Mouse (Mus musculus) left cerebral cortex, adult 9 months (tissue): Measurements from ENCODE around the gene Gm813.
A peak's percentile ranks its signal among the peaks of the same experiment; 100 is the strongest.
"Not testable (repeated sequence)": the region's sequence is repeated elsewhere in the genome, so short reads cannot be mapped to it uniquely, and the experiment has no call there.

ENCODE experiments used
- DNase-seq, 2 experiments: peaks; one replicate each; pipeline ENCODE4 v3.0.0; 2022; ENCODE audit warnings: low spot score in 2 of 2

The Gm813 gene

DNA sequence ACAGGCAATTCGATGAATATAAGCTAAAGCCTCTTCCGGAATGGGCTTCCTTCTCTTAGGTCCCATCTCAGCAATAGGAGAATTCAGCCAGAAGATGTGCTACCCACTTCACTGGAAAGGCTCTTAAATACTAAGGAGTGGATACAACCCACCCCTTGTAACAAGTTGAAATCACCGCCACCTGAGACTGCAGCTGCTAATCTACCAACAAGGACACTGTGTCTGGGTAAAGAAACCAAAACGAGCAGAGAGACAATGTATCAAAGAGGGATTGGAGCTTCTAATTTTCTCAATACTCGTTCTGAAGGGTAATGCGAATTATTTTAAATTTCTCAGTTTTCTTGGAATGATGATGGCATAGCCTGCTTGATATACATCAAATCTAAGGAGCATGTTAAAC is at the start of gene Gm813:
TSS of gene Gm813 (minus strand) at position 101 of the 400 bp plus-strand sequence.
- no peak for DNase-seq

DNA sequence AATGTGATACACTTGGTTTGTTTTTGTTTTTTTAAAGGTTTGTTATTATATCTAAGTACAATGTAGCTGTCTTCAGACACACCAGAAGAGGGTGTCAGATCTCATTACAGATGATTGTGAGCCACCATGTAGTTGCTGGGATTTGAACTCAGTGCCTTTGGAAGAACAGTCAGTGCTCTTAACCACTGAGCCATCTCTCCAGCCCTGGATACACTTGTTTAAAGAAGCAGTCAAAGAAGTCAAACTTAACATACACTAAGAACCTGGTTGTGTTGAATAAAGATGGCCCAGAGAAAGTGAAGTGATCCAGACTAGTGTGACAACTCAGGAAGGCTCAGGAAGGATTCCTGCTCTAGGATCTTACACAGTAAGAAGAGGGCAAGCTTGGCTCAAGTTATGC is 48.4 kb upstream of the Gm813 start:
- not testable (repeated sequence) for DNase-seq

DNA sequence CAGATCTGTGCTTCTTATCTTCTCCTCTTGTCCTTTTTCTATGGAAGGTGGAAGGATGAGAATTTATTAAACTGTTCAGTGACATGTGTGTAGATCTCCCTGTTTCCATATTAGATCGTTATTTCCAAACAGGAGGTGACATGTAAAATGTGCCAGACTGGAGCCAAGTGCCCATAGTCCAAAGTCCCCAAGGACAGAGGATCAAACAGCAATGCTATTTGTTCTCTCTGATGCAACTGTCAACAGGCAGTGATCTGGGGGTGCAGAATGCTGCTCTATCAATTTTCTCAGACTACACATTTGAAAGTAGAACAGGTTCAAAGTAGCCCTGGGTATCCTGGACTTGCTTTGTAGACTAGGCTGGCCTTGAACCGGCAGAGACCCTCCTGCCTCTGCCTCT is 47.0 kb upstream of the Gm813 start:
- no peak for DNase-seq

DNA sequence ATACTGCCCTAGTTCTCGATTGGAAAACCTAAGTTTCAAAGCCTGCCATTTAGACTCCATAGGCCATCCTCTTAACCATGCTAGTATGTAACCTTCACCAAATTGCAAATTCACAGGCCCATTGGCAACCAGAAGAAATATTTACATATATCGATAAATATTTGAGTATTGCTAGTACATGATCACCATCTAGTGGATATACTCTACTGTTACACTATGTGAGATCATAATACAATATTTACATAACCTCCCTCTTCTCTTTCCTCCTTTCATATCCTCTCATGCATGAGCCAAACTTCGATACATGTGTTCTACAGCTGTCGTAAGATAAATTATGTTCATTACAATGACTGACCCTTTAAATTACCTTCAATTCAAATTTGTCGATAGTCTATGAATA is 46.2 kb upstream of the Gm813 start:
- DNase-seq = no peak

DNA sequence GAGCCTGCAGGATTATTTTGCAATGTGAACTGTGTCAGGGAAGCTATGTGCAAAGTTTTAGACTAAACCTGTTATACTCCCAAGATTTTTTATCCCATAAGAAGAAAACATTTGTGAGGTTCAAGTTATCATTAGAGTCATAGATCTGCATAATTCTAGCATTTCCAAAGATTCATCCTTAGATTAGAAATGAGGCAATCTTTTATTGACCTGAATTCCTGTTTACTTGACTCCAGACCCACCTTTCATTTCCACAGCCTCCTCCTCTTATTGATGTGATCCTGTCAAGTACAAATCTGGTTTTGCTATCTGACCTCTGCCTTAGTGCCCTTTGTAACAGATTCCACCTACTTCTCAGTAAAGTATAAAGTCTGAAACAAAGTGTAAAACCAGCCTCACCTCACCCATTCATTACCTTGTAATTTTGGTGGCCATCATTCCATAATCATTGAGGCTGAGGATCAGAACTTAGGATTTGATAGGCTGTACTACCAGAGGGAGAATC is 45.6 kb upstream of the Gm813 start:
- DNase-seq = no peak

DNA sequence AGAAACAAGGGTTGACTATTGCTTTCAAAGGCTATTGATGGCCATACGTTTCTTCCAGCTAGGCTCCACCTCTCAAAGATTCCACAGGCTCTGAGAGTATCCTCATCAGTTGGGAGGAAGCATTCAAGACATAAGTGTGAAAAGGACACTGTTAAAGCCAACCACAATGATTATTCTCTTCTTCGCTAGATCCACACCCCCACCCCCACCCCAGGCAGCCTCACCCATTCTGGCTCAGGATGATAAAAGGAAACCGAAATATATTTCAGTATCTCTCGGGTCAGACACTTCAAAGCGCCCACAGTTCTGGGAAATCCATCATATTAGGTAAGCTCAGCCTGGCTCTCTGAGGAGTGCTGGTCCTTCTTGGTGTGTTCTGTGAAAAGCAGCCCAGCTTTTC is 45.0 kb upstream of the Gm813 start:
- no peak for DNase-seq

DNA sequence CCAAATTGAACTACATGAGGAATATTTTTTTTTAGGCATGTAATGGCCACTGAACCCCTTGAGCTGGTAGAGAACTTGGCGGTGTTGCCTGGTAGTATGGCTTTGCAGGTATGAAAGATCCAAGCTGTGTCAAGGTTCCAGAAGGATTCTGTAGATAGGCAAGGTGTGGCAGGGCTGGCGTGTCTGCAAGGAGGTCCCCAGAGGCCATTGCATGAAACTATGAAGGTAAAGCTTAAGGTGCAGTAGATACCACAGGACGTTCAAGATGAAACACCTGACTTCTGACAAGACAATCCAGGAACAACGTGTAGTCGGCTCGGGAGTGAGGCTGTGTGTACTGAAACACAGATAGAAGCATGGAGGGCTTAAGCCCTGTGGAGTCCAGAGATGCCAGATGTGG is 41.9 kb upstream of the Gm813 start:
- DNase-seq = no peak

DNA sequence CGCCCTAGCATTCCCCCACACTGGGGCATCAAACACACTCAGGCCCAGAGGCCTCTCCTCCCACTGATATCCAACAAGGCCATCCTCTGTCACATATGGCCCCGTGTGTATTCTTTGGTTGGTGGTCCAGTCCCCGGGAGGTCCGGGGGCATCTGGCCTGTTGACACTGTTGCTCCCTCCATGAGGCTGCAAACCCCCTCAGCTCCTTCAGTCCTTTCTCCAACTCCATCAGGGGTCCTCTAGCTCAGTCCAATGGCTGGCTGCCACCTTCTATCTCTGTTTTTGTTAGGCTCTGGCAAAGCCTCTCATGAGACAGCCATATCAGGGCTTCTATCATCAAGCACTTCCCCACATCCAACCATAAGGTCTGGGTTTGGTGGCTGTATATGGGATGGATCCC is 39.7 kb upstream of the Gm813 start:
- no peak for DNase-seq

DNA sequence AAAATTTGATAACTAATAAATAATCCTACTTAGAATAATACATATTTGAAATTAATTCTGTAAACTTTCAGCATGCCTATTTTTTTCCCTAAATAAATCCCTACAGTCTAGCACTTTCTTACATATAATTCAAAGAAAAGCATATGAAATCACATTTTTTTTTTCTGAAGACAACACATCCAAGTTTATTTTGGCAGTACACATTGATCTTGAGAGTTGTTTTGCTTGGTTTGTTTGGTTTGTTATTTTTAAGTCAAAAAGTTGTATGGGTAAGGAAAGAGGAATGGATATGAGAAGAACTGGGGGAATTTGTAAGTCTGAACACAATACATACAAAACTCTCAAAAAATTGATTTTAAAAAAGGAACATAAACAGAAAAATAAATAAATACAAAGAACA is 39.0 kb upstream of the Gm813 start:
- DNase-seq = no peak

DNA sequence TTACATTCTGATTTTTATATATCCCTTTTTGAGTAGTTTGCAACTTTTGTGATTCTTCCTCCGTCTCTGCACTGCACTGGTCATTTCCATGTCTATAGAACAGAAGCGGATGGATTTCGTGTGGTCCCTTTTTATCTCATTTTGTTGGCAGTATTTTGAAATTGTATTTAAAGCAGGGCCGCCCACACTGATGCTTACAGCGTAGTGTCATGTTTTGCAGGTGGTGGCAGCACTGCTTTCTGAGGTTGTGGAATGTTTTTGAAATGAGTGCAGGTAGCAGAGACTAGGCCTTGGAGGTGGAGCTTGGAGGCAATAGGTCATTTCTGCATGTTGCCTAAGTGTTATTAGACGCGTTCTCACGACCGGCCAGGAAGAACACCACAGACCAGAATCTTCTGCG is 33.2 kb upstream of the Gm813 start:
- DNase-seq = peak in 1 of 2 experiments; percentile 33

DNA sequence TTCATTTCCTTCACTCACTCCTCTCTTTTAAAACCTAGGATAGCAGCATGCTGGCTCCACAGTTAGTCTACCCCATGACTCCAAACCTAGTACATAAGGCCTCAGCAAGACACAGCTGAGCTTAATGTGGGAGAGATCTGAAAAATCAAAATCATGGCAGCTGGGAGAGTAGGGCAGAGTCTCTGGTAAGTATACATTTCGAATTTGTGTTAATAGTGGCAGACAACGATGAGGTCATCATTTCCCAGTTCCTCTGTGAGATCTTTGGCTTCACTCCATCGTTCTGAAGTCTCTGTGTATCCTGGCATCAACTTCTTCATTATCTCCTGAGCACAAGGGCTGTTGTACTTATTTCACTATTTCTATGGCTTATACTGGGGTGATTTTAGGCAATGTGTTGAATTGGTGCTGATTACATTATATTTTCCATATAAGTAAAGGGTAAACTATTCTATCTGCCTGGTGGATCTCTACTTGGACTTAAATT is 22.0 kb upstream of the Gm813 start, which contains the start of gene E330017A01Rik:
TSS of gene E330017A01Rik (minus strand) at position 51 of the 487 bp plus-strand sequence.
- no peak for DNase-seq

DNA sequence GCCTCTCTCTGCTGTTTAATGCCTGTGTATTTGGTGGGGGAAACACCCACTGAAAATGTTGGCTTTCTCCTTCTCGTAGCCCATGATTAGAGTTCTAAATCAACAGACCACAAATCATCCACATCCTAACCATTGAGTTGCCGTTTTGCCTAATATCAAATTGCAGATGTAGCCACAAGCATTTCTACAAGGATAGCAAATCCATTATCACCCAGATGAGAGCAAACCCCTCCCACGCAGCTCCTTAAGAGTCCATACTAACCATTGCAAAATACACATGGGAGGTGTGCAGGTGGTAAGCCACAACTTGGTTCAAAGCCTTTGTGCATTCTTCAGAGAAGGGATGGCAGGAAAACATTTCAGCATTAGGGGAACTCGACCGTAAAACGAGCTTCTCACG is 21.2 kb upstream of the Gm813 start:
- no peak for DNase-seq

DNA sequence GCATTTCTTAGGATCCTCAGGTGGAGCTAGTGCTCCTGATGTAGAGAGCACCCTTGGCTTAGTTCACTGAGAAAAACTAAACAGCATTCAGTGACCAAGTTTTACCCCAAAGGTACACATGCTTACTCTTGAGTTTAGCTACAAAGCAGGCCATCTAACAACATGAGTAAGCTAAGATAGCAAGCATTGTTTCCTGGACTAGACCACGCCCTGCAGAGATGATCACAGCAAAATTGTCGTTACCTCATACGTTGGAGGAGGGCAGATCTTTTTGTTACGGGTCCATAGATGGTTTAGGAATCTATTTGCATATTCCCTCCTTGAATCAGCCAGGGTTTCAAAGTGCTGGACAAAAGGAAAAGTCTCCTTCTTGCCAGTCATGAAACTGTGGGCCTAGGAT is 20.7 kb upstream of the Gm813 start:
- no peak for DNase-seq

DNA sequence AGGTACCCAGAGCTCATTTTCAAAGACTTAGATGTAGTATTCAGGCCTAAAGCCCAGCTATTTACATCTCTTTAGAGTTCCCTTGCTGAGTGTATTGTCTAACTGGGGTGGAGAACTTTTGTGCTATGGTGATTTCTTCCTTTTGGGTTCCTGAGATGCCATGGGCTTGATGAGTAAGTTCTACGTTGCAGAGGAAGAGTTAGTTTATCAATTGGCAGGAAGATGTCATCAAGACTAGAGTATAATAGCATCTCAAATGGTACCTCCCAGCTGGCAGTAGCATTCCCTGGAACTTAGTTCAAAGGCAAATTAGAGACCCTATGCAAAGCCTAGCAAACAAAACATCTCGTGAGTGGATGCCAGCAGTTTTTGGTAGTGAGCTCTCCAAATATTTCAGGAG is 19.1 kb upstream of the Gm813 start:
- DNase-seq = no peak

DNA sequence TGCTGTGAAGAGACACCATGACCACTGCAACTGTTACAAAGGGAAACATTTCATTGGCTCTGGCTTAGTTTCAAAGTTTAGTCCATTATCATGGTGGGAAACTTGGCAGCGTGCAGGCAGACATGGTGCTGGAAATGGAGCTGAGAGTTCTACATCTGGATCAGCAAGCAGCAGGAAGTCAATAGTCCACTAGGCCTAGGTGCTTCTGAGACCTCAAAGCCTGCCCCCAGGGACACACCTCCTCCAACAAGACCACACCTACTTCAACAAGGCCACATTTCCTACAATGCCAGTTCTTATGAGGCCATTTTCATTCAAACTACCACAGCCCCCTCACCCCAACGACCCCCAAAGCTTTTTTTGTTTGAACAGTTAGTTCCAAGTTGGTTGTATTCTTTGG is 13.0 kb upstream of the Gm813 start:
- DNase-seq = no peak

DNA sequence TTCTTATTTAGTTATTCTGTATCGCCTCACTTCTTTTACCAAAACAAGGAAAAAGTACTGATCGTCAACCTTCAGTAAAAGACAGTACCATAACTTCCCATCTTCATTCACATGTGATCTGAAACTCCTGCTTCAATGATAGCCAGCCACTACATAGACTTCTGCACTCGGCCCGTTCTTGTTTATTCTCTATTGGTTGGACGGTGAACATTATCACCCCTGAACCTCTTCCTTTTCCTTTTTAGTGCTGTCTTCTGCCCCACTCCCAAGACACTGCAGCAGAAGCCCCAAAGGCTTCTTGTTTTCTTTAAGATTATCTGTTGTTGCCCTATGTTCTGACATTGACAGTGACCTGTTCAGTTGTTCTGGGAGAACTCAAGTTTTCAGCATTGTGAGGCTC is 12.2 kb upstream of the Gm813 start:
- no peak for DNase-seq

DNA sequence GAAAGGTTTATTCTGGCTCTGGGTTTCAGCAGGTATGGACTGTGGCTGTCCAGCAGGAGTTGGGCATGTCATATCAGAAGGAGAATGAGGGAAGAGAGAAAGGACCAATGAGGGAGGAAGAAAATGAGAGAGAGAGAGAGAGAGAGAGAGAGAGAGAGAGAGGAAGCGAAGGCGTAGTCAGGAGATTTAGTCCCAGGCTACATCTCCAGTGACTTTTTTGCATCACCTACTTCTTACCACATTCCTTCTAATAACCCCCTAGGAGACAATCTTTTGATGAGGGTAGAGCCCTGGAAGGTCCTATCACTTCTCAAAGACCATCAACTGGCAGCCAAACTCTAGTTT is 11.5 kb upstream of the Gm813 start:
- DNase-seq = no peak

DNA sequence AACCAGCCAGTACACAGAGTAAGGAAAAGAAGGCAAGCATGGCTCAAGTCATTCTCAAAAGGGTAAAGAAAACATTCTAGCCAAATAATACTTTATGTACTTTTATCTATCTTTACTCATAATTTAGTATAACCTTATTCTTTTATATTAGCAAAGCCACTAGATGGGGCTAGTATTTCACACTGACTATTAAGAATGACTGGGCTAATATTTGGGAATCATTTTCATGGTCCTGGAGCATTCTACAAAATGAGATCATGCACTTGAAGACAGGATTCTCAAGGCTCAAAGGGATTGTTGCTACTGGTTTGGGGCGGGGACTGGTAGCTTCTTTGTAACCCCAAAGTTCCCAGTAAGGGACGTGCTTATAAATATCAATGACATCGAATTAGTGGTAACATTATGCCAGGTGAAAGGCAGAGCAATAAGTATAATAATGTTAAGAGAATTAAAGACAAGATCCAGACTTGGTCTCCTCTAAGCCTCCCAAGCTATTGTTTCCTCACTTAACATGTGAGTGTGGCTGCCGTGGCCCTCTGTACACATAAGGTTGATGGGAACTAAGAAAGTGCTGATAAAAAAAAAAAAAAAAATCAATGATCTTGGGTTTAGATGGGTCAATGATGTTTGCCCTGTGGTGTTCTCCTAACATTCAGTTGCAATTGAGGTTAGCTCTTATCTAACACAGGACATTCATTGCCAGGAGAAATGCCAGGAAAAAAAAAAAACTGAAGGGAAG is 11.0 kb upstream of the Gm813 start:
- no peak for DNase-seq

DNA sequence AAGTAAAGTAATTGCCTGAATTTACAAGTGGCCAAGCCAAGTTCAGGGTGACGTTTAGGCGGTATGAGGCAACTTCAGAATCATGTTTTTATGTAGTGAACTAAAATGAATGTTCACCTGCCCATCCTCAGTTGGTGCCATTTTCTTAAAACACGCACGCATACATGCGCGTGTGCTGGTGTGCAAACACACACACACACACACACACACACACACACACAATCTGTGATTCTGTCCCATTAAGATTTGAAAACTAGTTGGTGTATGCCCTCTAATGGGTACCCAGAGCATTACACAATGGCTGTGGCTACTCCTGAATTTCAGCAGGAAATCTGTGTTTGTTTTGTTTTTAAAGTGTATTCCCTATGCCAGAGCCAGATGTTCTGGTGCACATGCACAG is 7.2 kb upstream of the Gm813 start:
- peak in 1 of 2 experiments; percentile 63 for DNase-seq

DNA sequence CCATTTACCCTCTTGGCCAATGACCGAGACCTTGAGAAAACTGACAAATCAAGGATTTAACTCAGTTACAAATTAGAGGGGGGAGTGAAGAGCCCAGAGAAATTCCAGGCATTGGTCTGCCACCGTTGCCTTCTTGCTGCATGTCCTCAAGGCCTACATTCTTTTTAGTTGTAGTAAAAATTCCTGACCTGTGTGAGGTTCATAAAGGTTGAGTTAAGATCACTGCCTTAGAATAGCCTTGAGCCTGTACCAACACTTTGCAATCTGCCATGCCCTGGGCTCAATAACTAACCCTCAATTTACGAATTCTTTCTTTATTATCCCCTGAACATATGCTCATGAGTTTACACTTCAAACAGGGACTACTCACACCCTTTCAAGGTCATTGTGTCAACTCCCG is 6.3 kb upstream of the Gm813 start:
- no peak for DNase-seq

DNA sequence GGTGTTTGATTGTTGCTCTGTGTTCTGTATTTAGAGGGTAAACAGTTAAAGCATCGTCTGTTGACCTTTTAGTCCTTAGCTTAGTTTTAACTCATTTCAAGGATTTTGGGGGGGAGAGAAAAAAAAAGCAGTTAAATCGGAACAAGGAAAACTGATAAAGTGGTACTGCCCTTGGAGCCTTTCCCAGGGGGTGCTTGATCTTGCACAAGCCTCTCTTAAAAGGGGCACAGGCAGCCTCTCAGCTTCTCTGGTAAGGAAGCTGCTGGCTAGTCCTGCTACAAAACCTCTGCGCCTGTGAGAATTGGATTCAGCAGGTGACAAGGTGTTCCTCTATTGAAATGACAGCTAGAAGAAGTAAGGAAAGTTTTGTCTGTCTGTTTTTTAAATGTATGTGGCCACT is 5.6 kb upstream of the Gm813 start:
- no peak for DNase-seq

DNA sequence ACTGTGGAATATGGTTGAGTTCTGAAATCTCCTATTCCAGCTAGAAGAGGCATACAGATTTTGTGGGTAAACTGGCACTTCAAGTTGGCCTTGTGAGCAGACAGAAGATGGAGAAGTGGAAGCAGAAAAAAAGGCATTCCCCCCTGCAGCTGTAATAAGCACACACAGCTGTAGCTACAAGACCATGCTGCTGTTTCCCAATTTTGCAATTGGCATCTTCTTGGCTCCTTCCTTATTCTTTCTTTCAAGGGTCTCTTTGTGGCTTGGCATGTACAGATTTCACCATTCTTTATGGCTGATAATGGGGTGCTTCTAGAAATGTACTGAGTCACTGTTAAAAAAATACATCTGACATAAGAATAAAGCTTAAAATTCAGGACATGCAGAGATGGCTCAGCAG is 568 bp upstream of the Gm813 start:
- no peak for DNase-seq

DNA sequence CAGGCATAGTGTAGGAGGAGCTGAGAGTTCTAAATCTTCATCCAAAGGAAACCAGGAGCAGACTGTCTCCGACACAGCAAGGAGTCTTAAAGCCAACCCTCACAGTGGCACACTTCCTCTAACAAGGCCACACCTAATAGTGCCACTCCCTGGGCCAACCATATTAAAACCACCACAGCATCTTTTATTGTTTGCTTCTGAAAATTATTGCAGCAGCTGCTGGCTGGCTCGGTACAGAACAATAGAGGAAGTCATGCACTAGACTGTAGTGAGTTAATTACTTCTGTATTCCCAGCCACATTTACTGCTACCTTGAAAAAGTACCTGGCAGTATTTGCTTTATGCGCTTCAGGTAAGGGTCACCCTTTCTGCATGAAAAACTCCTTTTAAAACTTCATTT is 3.8 kb downstream of the Gm813 start:
- DNase-seq = no peak

DNA sequence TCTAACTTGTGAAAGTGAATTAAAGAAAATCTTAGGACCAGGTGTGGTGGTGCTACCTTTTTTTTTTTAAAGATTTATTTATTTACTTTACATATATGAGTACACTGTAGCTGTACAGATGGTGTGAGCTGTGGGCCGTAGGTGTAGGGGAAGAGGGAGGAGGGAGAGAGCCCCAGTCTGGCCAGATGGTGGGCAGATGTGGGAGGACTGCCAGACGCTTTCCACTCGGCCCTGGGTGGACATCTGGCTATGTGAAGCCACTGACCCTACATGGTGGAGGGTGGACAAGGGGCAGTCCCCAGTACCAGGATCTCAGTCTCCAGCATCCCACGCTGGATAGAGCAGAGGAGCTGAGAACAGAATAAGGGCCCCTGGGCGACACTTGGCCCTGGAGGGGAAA is 9.7 kb downstream of the Gm813 start:
- no peak for DNase-seq
